Mouse (Mus musculus) myocyte (in vitro differentiated cells): ENCODE measurements around the gene Ptprm. TPM values are rescaled to one million over a fixed set of nuclear protein-coding genes. Genes with fewer than 3 reads are reported as not detected.

Experiments
- H3K27me3 ChIP-seq: one replicate; pipeline ENCODE4 v1.6.1; 2011; ENCODE audit not compliant: control insufficient read depth, insufficient read depth, insufficient read length
- H3K36me3 ChIP-seq: one replicate; pipeline ENCODE4 v1.6.1; 2011; ENCODE audit not compliant: control insufficient read depth, insufficient read depth
- H3K4me2 ChIP-seq: one replicate; pipeline ENCODE4 v1.6.1; 2011; ENCODE audit warnings: low read depth, control low read depth
- H3K4me3 ChIP-seq: one replicate; pipeline ENCODE4 v1.5.1; 2011; ENCODE audit warnings: mild to moderate bottlenecking, control low read depth, moderate library complexity
- H3K79me2 ChIP-seq: one replicate; pipeline ENCODE4 v1.6.1; 2011; ENCODE audit not compliant: control insufficient read depth, insufficient read depth
- H3ac ChIP-seq: one replicate; pipeline ENCODE4 v1.6.1; 2011; ENCODE audit not compliant: control insufficient read depth, insufficient read length
- CEBPB ChIP-seq: IDR thresholded peaks from 2 replicates; pipeline ENCODE4 v1.6.1; 2011; ENCODE audit warnings: mild to moderate bottlenecking, moderate library complexity; ENCODE audit not compliant: poor library complexity, insufficient read depth, severe bottlenecking
- E2F4 ChIP-seq: IDR thresholded peaks from one replicate; pipeline ENCODE4 v1.6.1; 2011; ENCODE audit warnings: mild to moderate bottlenecking, control low read depth, moderate library complexity; ENCODE audit not compliant: insufficient read depth
- MAX ChIP-seq: IDR thresholded peaks from one replicate; pipeline ENCODE4 v1.6.1; 2011; ENCODE audit warnings: low read depth, mild to moderate bottlenecking, control low read depth
- MYOD1 ChIP-seq, 3 experiments: IDR thresholded peaks; one replicate each; pipeline ENCODE4 v1.6.1; 2011; ENCODE audit warnings: control low read depth in 2 of 3, low read depth in 2 of 3, mild to moderate bottlenecking in 2 of 3, moderate library complexity in 1 of 3; ENCODE audit not compliant: insufficient read length in 2 of 3, control insufficient read depth in 1 of 3
- MYOG ChIP-seq, 3 experiments: IDR thresholded peaks; one replicate each; pipeline ENCODE4 v1.6.1; 2011; ENCODE audit warnings: control low read depth in 2 of 3, low read depth in 2 of 3, mild to moderate bottlenecking in 2 of 3; ENCODE audit not compliant: insufficient read length in 2 of 3, control insufficient read depth in 1 of 3, insufficient read depth in 1 of 3
- POLR2A ChIP-seq: IDR thresholded peaks from one replicate; pipeline ENCODE4 v1.6.1; 2011; ENCODE audit warnings: low read depth, mild to moderate bottlenecking, control low read depth, moderate library complexity; ENCODE audit not compliant: insufficient read length
- POLR2AphosphoS2 ChIP-seq: IDR thresholded peaks from one replicate; pipeline ENCODE4 v1.6.1; 2011; ENCODE audit warnings: low read depth, control low read depth; ENCODE audit not compliant: insufficient read length
- REST ChIP-seq: IDR thresholded peaks from one replicate; pipeline ENCODE4 v1.6.1; 2011; ENCODE audit warnings: mild to moderate bottlenecking, control low read depth, moderate library complexity; ENCODE audit not compliant: insufficient read depth, insufficient read length
- SRF ChIP-seq: IDR thresholded peaks from one replicate; pipeline ENCODE4 v1.6.1; 2011; ENCODE audit warnings: low read depth; ENCODE audit not compliant: control insufficient read depth, insufficient read length
- TCF12 ChIP-seq: IDR thresholded peaks from one replicate; pipeline ENCODE4 v1.6.1; 2011; ENCODE audit warnings: mild to moderate bottlenecking, control low read depth; ENCODE audit not compliant: poor library complexity, insufficient read depth, severe bottlenecking
- TCF3 ChIP-seq: IDR thresholded peaks from one replicate; pipeline ENCODE4 v1.6.1; 2011; ENCODE audit warnings: low read depth, control low read depth; ENCODE audit not compliant: insufficient read length
- USF1 ChIP-seq: IDR thresholded peaks from one replicate; pipeline ENCODE4 v1.6.1; 2011; ENCODE audit warnings: low read depth, mild to moderate bottlenecking, control low read depth, moderate library complexity
- polyA plus RNA-seq: library from polyadenylated mRNA; unstranded; fragments of >200 nt; fragmentation: generic; extraction: Trizol; gene quantifications from one replicate; pipeline ENCODE4 v1.2.1, GENCODE M21; 2012; ENCODE audit warnings: missing spikeins

Gene Ptprm
- polyA plus RNA-seq, 1 experiment, result 6.5 TPM

GRCm38 (mm10) chr17:66665201-66665756, 689.0 kb downstream of the Ptprm start:
- no peaks in the 10 kb centered on the region for H3K36me3 ChIP-seq
- no peak overlapping the region for H3ac ChIP-seq
- H3K4me3 ChIP-seq, result no peak overlapping the region
- TF ChIP-seq TCF3 (no peak), MYOG (IDR thresholded peaks at IDR 0.05; ENCODE audit: control insufficient read depth in 1 of 3, insufficient read depth in 1 of 3, insufficient read length in 2 of 3, low read depth in 2 of 3) (no peak), E2F4 (no peak), USF1 (no peak), POLR2A (no peak), SRF (no peak), MYOD1 (IDR thresholded peaks at IDR 0.05; ENCODE audit: control insufficient read depth in 1 of 3, insufficient read length in 2 of 3, low read depth in 2 of 3) (no peak), MAX (no peak), TCF12 (no peak), POLR2AphosphoS2 (no peak)
- no peak overlapping the region for H3K4me2 ChIP-seq
- H3K27me3 ChIP-seq, result no peaks in the 10 kb centered on the region
- no peaks in the 10 kb centered on the region for H3K79me2 ChIP-seq

DNA sequence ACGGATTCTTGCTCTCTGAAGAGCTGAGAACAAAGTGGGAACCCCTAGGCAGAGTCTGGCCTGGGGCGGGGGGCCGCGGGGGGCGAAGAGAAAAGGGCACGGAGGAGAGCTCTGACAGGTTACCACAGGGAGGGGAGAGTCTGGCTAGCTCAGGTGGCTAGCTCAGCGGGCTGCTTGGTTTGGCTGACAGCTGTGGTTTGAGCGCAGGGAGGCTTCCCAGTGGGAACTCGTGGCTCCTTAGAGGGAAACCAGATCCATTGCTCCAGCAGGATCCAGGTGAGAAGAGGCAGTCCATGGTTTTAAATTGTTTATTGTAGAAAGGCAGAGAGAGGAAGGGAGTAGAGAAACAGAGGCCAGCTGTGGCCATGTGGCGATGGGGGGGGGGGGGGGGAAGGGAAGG, 689.5 kb downstream of the Ptprm start:
- Histone ChIP-seq H3K27me3 (no peaks in the 10 kb centered on the region), H3ac (no peak overlapping the region), H3K79me2 (no peaks in the 10 kb centered on the region), H3K4me3 (no peak overlapping the region), H3K4me2 (no peak overlapping the region), H3K36me3 (no peaks in the 10 kb centered on the region)
- no peak for TF ChIP-seq TCF12
- TF ChIP-seq MYOD1 (IDR thresholded peaks at IDR 0.05; ENCODE audit: control insufficient read depth in 1 of 3, insufficient read length in 2 of 3, low read depth in 2 of 3), result no peak
- TF ChIP-seq USF1, result no peak

DNA sequence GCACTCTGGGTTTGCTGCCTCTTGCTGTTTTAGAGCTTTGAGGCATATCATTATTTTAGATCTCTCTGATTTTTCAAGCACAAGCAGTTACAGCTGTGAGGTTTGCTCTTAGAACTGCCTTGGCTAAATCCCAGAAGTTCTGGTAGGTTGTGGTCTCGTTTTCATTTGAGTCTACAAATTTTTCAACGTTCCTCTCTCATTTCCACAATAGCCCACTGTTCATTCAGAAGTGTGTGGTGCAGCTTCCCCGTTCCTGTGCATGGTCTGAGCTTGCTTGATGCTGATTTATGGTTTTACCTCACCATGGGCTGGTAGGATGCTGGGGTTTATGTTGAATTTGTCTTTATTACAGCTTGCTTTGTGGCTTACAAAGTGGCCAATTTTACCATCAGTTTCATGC, 695.0 kb downstream of the Ptprm start:
- Histone ChIP-seq H3ac (no peak overlapping the region), H3K27me3 (no peaks in the 10 kb centered on the region), H3K36me3 (no peaks in the 10 kb centered on the region), H3K4me3 (no peak overlapping the region), H3K79me2 (no peaks in the 10 kb centered on the region), H3K4me2 (no peak overlapping the region)
- no peak for TF ChIP-seq REST
- TF ChIP-seq CEBPB, result no peak
- TF ChIP-seq TCF12, result no peak
- no peak for TF ChIP-seq SRF
- no peak for TF ChIP-seq USF1
- no peak for TF ChIP-seq TCF3
- TF ChIP-seq POLR2A, result no peak
- TF ChIP-seq MYOG (IDR thresholded peaks at IDR 0.05; ENCODE audit: control insufficient read depth in 1 of 3, insufficient read depth in 1 of 3, insufficient read length in 2 of 3, low read depth in 2 of 3), result no peak

- no peak overlapping the region for H3K4me2 ChIP-seq
- H3ac ChIP-seq, result no peak overlapping the region
- TF ChIP-seq SRF (no peak), MYOD1 (IDR thresholded peaks at IDR 0.05; ENCODE audit: control insufficient read depth in 1 of 3, insufficient read length in 2 of 3, low read depth in 2 of 3) (no peak), MYOG (IDR thresholded peaks at IDR 0.05; ENCODE audit: control insufficient read depth in 1 of 3, insufficient read depth in 1 of 3, insufficient read length in 2 of 3, low read depth in 2 of 3) (no peak), E2F4 (no peak), CEBPB (no peak), TCF12 (no peak), TCF3 (no peak)
- no peaks in the 10 kb centered on the region for H3K79me2 ChIP-seq
- no peaks in the 10 kb centered on the region for H3K27me3 ChIP-seq
- H3K36me3 ChIP-seq, result no peaks in the 10 kb centered on the region
- H3K4me3 ChIP-seq, result no peak overlapping the region
Observed at GRCm38 (mm10) chr17:66637951-66638722, 716.1 kb downstream of the Ptprm start.

DNA sequence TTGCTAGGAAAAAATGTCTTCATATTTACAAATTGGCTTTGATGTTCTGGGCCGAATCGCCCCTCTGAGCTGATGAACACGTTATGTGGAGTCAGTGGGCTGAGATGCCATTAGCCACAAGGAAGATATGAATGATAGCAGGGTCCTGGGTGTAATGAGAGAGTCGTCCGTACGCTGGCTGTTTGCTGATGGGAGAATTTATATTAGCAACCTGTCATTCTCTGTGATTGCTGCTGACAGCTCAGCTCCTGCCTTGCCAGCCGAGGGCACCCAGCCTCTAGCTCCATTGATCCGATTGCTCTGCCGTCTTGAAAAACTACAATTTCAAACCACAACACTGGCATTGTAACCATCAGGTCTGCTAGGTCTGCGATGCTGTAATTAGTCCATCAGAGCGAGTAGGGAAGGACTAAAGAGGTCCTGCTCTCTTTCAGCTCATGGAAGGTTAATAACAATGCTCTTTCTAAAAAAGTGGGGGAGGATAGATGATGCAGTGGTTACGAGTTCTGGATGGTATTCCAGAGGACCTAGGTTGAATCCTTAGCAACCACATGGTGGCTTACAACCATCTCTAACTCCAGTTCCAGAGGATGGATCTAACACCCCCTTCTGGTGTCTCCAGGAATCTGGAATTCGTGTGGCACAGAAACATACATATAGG, 734.1 kb downstream of the Ptprm start:
- TF ChIP-seq MYOD1 (IDR thresholded peaks at IDR 0.05; ENCODE audit: control insufficient read depth in 1 of 3, insufficient read length in 2 of 3, low read depth in 2 of 3) (no peak), REST (no peak), MAX (no peak), MYOG (IDR thresholded peaks at IDR 0.05; ENCODE audit: control insufficient read depth in 1 of 3, insufficient read depth in 1 of 3, insufficient read length in 2 of 3, low read depth in 2 of 3) (no peak), USF1 (no peak), CEBPB (no peak), E2F4 (no peak), POLR2A (no peak), POLR2AphosphoS2 (no peak), TCF3 (no peak), TCF12 (no peak), SRF (no peak)
- no peaks in the 10 kb centered on the region for H3K27me3 ChIP-seq
- H3K4me2 ChIP-seq, result no peak overlapping the region

More for the DNA sequence above, 734.1 kb downstream of the Ptprm start:
- H3K79me2 ChIP-seq, result no peaks in the 10 kb centered on the region
- H3K36me3 ChIP-seq, result no peaks in the 10 kb centered on the region
- H3ac ChIP-seq, result no peak overlapping the region
- no peak overlapping the region for H3K4me3 ChIP-seq
